Mouse (Mus musculus): ENCODE measurements around the gene Rtn2.

DNA sequence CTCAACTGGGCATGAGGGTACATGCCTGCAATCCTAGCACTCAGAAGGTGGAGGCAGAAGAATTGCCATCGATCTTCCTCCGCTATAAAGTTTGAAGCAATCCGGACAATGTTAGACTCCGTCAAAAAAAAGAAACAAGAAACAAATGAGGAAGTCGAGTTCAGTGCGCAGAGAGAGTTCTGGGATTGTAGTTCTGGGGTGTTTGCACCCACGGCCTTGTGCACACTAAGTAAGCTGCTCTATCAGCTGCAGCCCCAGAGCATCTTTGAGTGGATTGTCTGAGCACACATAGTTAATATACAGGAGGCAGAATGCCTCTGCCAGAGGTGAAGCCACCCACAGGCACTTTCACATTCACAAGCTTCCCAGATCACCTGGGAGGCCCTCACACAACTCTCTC lies 36.3 kb downstream of the Rtn2 start:
- TF ChIP-seq POLR2A (IDR thresholded peaks at IDR 0.05; ENCODE audit: control insufficient read depth, extremely low read depth, insufficient read depth, low read length, poor library complexity) (no peak), CTCF (IDR thresholded peaks at IDR 0.05; ENCODE audit: borderline replicate concordance, control insufficient read depth, extremely low read depth, insufficient read depth, low read length, poor library complexity) (no peak)

All from thymus, adult 2 months (tissue).